Mouse (Mus musculus): Measurements from ENCODE around the gene Gcc1. TPM values are rescaled to one million over a fixed set of nuclear protein-coding genes. Genes with fewer than 3 reads are reported as not detected.

Gene Gcc1
- total and polyA plus RNA-seq, 3 experiments = 9.0 to 9.2 TPM; not detected in 1

DNA sequence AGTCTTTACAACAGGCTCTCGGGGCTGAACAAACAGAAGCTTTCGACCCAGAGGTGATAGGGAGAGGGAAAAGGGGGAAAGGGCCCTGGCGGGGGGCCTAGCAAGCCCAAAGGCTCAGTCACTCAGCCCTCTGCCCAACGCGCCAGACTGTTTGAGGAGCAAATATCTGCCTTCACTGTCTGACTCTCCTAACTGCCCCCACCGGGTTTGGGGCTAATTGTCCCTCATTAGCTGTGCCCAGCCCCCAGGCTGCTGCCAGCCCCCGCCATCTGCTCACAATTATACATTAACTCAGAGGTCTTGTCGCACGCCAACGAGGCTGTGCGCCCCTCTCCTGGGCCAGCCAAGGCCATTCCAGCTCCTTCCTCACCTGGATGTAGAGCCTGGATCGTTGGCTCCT is 22.8 kb upstream of the Gcc1 start:
- Histone ChIP-seq H3K4me1 (ENCODE audit: control insufficient read depth in 1 of 2, insufficient read depth in 2 of 2, low read length in 2 of 2) (no peaks in the 10 kb centered on the region), H3K79me2 (ENCODE audit: control insufficient read depth, insufficient read depth, low read length, poor library complexity) (no peaks in the 10 kb centered on the region), H3K4me3 (ENCODE audit: control insufficient read depth in 1 of 2, insufficient read depth in 1 of 2, low read depth in 2 of 2, low read length in 2 of 2) (no peak overlapping the region), H3K27ac (ENCODE audit: control insufficient read depth, low read depth, low read length) (no peak overlapping the region), H3K27me3 (ENCODE audit: control insufficient read depth in 1 of 2, insufficient read depth in 2 of 2, low read length in 2 of 2) (peaks cover 8 to 10% of the 10 kb centered on the region in 2 experiments), H3K9ac (ENCODE audit: control insufficient read depth, low read depth, low read length, poor library complexity, severe bottlenecking) (no peak overlapping the region), H3K36me3 (ENCODE audit: control insufficient read depth in 1 of 2, insufficient read depth in 2 of 2, low read length in 2 of 2) (no peaks in the 10 kb centered on the region), H3K9me3 (replicated peaks; ENCODE audit: insufficient read depth, low read length) (no peaks in the 10 kb centered on the region)
- DNase-seq (ENCODE audit: low read depth, low spot score) = no peak
- no peak for TF ChIP-seq NELFE (IDR thresholded peaks at IDR 0.05; ENCODE audit: low read depth, low read length)
- no peak for TF ChIP-seq SMC3 (IDR thresholded peaks at IDR 0.05; ENCODE audit: low read depth, low read length)
- no peak for TF ChIP-seq E2F4 (IDR thresholded peaks at IDR 0.05; ENCODE audit: borderline replicate concordance, low read depth, low read length)
- TF ChIP-seq HCFC1 (IDR thresholded peaks at IDR 0.05; ENCODE audit: low read depth, low read length) = no peak
- TF ChIP-seq UBTF (IDR thresholded peaks at IDR 0.05; ENCODE audit: borderline replicate concordance, insufficient read depth, low read depth, low read length) = no peak
- TF ChIP-seq MXI1 (IDR thresholded peaks at IDR 0.05; ENCODE audit: low read depth, low read length) = no peak
- TF ChIP-seq TCF12 (IDR thresholded peaks at IDR 0.05; ENCODE audit: low read depth, low read length) = no peak
- no peak for TF ChIP-seq GATA1 (IDR thresholded peaks at IDR 0.05; ENCODE audit: low read depth, low read length)
- no peak for TF ChIP-seq RAD21 (IDR thresholded peaks at IDR 0.05; ENCODE audit: low read depth, low read length)
- no peak for TF ChIP-seq ETS1 (IDR thresholded peaks at IDR 0.05; ENCODE audit: low read depth, low read length)

- H3K27me3 ChIP-seq (ENCODE audit: control insufficient read depth in 1 of 2, insufficient read depth in 2 of 2, low read length in 2 of 2) = peaks cover 8 to 10% of the 10 kb centered on the region in 2 experiments
- H3K36me3 ChIP-seq (ENCODE audit: control insufficient read depth in 1 of 2, insufficient read depth in 2 of 2, low read length in 2 of 2) = no peaks in the 10 kb centered on the region
- H3K9me3 ChIP-seq (replicated peaks; ENCODE audit: insufficient read depth, low read length) = no peaks in the 10 kb centered on the region
- no peak overlapping the region for H3K4me3 ChIP-seq (ENCODE audit: control insufficient read depth in 1 of 2, insufficient read depth in 1 of 2, low read depth in 2 of 2, low read length in 2 of 2)
- TF ChIP-seq MAZ (IDR thresholded peaks at IDR 0.05; ENCODE audit: low read depth, low read length) = no peak
- TF ChIP-seq ELF1 (IDR thresholded peaks at IDR 0.05; ENCODE audit: low read depth, low read length) = no peak
- no peak for TF ChIP-seq JUND (IDR thresholded peaks at IDR 0.05; ENCODE audit: low read depth, low read length)
- no peak for TF ChIP-seq ZC3H11A (IDR thresholded peaks at IDR 0.05; ENCODE audit: low read depth, low read length)
- TF ChIP-seq RCOR1 (IDR thresholded peaks at IDR 0.05; ENCODE audit: low read depth, low read length) = no peak
- TF ChIP-seq TBP (IDR thresholded peaks at IDR 0.05; ENCODE audit: low read depth, low read length) = no peak
- TF ChIP-seq POLR2AphosphoS5 (IDR thresholded peaks at IDR 0.05; ENCODE audit: borderline replicate concordance, low read depth, low read length) = no peak
- no peak for TF ChIP-seq USF2 (IDR thresholded peaks at IDR 0.05; ENCODE audit: borderline replicate concordance in 1 of 2, insufficient read depth in 1 of 2, low read depth in 1 of 2, low read length in 2 of 2)
- TF ChIP-seq ETS1 (IDR thresholded peaks at IDR 0.05; ENCODE audit: low read depth, low read length) = no peak
- no peak for TF ChIP-seq GATA1 (IDR thresholded peaks at IDR 0.05; ENCODE audit: low read depth, low read length)
- TF ChIP-seq MYC (IDR thresholded peaks at IDR 0.05; ENCODE audit: low read depth, low read length) = no peak
- H3K27ac ChIP-seq (ENCODE audit: control insufficient read depth, low read depth, low read length) = no peak overlapping the region
- H3K4me1 ChIP-seq (ENCODE audit: control insufficient read depth in 1 of 2, insufficient read depth in 2 of 2, low read length in 2 of 2) = no peaks in the 10 kb centered on the region
- H3K9ac ChIP-seq (ENCODE audit: control insufficient read depth, low read depth, low read length, poor library complexity, severe bottlenecking) = no peak overlapping the region
- DNase-seq (ENCODE audit: low read depth, low spot score) = no peak
- no peaks in the 10 kb centered on the region for H3K79me2 ChIP-seq (ENCODE audit: control insufficient read depth, insufficient read depth, low read length, poor library complexity)
These were observed 22.3 kb upstream of the Gcc1 start for GRCm38 (mm10) chr6:28450481-28450880.

Measured in MEL (cell line).